Mouse (Mus musculus) megakaryocyte, embryonic 14.5 days (primary cell): ENCODE data around the gene Ppp3ca.

Experiments used
- FLI1 ChIP-seq: IDR thresholded peaks from 2 replicates; pipeline ENCODE4 v1.6.1; 2012; ENCODE audit warnings: low read length, inconsistent platforms, mixed read lengths
- GATA1 ChIP-seq: IDR thresholded peaks from 3 replicates; pipeline ENCODE4 v1.6.1; 2012; ENCODE audit warnings: mixed read lengths, low read length, inconsistent platforms, borderline replicate concordance

DNA sequence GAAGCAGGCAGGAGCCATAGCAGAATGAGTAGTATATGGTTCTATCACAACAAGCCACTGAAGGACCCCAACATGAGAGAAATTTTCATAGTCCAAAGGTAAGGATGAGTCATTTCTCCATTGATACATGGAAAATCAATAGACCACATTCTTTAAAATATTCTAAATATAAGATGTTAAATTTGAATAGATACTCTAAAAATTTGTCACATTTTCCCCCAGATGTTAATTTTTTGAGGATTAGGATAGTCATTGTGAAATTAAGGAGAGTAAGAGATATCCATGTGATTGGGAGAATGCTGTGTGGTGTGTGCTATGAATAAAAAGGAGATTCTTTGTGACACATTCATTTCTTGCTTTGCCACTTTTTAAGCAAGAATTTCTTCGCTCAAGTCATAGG is 281.9 kb downstream of the Ppp3ca start:
- no peak for TF ChIP-seq GATA1
- no peak for TF ChIP-seq FLI1
